Mouse (Mus musculus): ENCODE results near the gene Olfml2a.
A peak's percentile ranks its signal among the peaks of the same experiment; 100 is the strongest.

Olfml2a gene

GRCm38 (mm10) chr2:38931851-38932667, at the start of gene Olfml2a:
Olfml2a (plus strand) TSS chr2:38931978.
- peak; percentile 92 for DNase-seq (ENCODE audit: low read depth, low spot score)

- DNase-seq (ENCODE audit: low read depth, low spot score), result no peak
Measured at GRCm38 (mm10) chr2:38902866-38903265, 28.9 kb upstream of the Olfml2a start.

GRCm38 (mm10) chr2:38904290-38904689, 27.5 kb upstream of the Olfml2a start:
- no peak for DNase-seq (ENCODE audit: low read depth, low spot score)

GRCm38 (mm10) chr2:38906097-38906496, 25.7 kb upstream of the Olfml2a start:
- DNase-seq (ENCODE audit: low read depth, low spot score), result no peak

- no peak for DNase-seq (ENCODE audit: low read depth, low spot score)
Measured at GRCm38 (mm10) chr2:38908604-38909003, 23.2 kb upstream of the Olfml2a start.

- DNase-seq (ENCODE audit: low read depth, low spot score), result no peak
Measured at GRCm38 (mm10) chr2:38914517-38914916, 17.3 kb upstream of the Olfml2a start.

DNA sequence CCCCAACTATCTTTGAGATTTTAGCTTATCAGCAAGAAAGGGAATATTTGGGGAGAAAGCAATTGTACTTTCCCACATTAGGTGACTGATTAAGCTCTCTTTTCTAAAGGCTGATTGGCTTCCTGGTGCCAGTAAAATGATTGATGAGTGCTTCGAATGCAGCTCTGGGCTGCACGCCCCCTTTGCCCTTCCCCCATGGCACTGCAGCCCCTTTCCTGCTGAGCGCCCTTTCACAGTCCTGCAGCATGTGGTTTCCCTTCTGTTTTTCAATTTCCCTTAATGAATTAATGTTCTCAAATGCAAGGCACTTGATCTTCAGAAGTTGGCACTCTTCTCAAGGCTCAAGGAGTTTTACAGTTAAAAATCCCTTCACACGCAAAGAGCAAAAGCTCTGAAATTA, 16.8 kb upstream of the Olfml2a start:
- DNase-seq (ENCODE audit: low read depth, low spot score), result peak; percentile 70

- DNase-seq (ENCODE audit: low read depth, low spot score), result no peak
Measured at GRCm38 (mm10) chr2:38916947-38917691, 14.7 kb upstream of the Olfml2a start.

GRCm38 (mm10) chr2:38921374-38921773, 10.4 kb upstream of the Olfml2a start:
- DNase-seq (ENCODE audit: low read depth, low spot score), result peak; percentile 52

GRCm38 (mm10) chr2:38923471-38923870, 8.3 kb upstream of the Olfml2a start:
- DNase-seq (ENCODE audit: low read depth, low spot score), result no peak

DNA sequence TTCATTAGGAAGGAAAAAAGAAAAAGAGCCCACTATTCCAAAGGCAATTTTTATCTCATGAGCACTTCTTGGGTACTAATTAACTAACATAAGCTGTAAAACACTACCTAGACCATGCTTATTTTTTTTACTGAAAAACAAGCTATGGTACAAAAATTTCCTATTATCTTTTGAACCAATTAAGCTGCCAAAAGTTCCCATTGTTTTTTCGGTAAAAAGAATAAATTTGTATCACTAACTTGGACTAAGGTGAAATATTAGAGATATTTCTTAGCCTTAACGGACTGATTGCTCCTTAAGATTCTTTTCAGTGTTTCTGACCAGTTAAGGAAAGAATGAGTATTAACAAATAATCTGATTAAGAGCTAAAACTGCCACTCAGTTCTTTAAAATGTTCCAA, 7.9 kb upstream of the Olfml2a start:
- DNase-seq (ENCODE audit: low read depth, low spot score), result no peak

DNA sequence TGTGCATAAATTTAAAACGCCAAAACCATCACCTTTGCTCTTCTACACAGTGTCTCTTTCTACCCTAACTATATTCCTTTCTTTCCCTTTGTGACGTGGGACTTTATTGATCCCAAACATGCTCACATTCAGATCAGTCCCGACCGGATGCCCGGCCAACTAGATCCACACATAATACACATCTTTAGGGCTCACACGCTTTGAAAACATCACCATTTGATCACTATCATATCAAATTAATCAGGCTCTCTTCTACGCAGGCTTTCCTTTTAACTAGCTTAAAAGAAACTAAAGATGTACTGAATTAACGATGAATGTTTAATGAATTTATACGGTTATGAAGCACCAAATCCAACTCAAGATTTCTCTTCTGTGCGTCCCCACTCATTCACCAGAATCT, 7.2 kb upstream of the Olfml2a start:
- DNase-seq (ENCODE audit: low read depth, low spot score), result no peak

GRCm38 (mm10) chr2:38925171-38926080, 6.4 kb upstream of the Olfml2a start:
- DNase-seq (ENCODE audit: low read depth, low spot score), result peak; percentile 47

- DNase-seq (ENCODE audit: low read depth, low spot score), result peak; percentile 97
Measured at GRCm38 (mm10) chr2:38926145-38926891, 5.5 kb upstream of the Olfml2a start.

GRCm38 (mm10) chr2:38927115-38927979, 4.4 kb upstream of the Olfml2a start, which contains the start of gene Nr6a1:
Nr6a1 (minus strand) TSS chr2:38927688.
- DNase-seq (ENCODE audit: low read depth, low spot score), result peak; percentile 80

DNA sequence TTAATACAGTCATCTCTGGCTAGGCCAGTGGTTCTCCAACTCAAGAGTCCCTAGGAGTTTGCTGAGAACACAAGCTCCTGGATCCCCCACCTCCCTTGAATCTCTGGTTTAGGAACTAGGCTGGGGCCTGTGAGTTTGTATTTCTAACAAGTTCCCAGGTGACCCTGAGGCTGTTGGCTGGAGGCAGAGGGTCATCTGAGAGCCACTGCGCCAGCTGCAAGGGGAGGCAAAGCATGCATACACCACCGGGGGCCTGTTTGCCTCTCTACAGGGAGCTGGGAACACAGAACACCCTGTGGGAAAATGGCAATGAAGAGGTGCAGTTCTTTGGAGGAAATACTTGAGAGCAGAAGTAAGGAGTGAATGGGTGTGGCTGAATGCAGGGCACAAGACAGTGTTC, 1.5 kb upstream of the Olfml2a start:
- DNase-seq (ENCODE audit: low read depth, low spot score), result no peak

DNA sequence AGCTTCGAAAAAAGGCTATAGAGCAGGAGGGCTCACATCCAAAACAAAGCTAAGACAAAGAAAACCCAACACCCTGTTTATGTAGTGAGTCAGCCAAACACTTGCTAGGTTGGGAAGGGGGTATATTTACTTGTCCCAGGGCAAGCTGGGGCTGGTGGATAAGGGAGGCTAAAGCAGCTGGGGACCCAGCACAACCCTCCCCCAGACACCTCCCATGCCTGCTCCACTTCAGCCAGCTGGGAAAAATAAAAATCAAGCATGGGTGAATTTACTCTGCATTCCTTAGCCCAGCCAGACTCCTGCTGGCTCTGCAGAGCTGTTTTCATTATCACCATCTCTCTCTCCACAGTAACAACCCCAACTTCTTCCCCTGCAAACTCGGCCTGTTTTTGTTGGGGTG, 2.2 kb downstream of the Olfml2a start:
- no peak for DNase-seq (ENCODE audit: low read depth, low spot score)

- DNase-seq (ENCODE audit: low read depth, low spot score), result no peak
Measured at GRCm38 (mm10) chr2:38934936-38935335, 3.2 kb downstream of the Olfml2a start.

DNA sequence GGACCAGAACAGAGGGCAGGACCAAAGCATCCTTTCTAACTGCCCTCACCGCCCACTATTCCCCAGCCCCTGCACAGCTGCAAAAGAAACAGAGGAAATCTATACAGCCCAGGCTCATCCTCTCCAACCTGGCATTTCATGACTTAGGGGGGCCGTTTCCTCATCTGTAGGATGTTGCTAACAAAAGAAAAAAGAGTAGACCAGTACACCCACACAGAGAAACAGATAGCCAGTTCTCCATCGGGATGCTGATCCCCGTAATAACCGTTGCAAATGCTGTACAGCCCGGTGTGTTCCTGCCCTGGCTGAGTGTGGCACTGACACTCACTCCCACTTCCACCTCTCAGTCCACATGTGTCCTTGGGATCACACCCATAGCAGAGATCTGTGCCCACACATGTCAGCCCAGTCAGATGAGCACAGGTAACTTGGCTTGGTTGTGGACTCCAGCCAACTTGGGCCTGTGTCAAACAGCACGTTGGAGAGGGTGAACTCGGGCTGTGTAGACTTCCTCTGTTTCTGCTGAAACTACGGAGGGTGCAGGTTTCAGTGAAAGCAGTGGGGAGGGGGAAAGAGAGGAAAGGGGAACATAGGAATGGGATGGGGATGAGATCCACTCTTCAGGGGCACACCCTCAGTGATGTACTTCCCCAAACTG, 5.1 kb downstream of the Olfml2a start:
- no peak for DNase-seq (ENCODE audit: low read depth, low spot score)

DNA sequence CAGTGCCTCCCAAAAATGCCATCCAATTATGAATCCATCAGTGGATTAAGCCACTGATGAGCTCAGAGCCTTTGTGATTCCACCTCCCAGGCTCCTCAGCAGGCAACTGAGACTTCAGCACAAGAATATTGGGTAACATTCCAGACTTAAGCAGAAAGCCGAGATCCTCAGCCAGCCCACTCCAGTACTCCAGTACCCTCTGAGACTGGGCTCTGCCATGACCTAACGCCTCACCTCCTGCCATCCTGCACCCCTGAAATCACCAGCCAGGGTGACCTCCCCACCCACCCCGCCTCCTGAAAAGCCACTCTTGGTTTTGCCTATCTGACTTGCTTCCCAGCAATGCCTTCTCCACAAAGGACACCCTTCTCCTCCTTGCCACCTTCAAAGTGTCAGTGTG, 5.6 kb downstream of the Olfml2a start:
- DNase-seq (ENCODE audit: low read depth, low spot score), result no peak

All from A20 (cell line).